Mouse (Mus musculus) liver, embryonic 13.5 days (tissue): ENCODE data around the gene Ppp5c. TPM values are rescaled to one million over a fixed set of nuclear protein-coding genes. Genes with fewer than 3 reads are reported as not detected.

Source experiments
- ATAC-seq: fragments of 200-750 bp; cut with Nextera tagmentation; 2 replicates; pipeline ENCODE4 v1.8.0; 2017; ENCODE audit warnings: low read depth, mild to moderate bottlenecking, moderate number of reproducible peaks, moderate library complexity
- DNase-seq: peaks from one replicate; pipeline ENCODE4 v3.0.0; 2022
- H3K27ac ChIP-seq: fragments of 300-500 bp; sonication (generic); 2 replicates; pipeline ENCODE4 v1.5.1; 2015; ENCODE audit warnings: moderate library complexity, mild to moderate bottlenecking, inconsistent platforms
- H3K27me3 ChIP-seq: fragments of 300-500 bp; sonication (generic); 2 replicates; pipeline ENCODE4 v1.6.1; 2015; ENCODE audit warnings: mild to moderate bottlenecking, inconsistent platforms
- H3K36me3 ChIP-seq: fragments of 300-500 bp; sonication (generic); 2 replicates; pipeline ENCODE4 v1.6.1; 2015; ENCODE audit warnings: mild to moderate bottlenecking, inconsistent platforms
- H3K4me1 ChIP-seq: fragments of 300-500 bp; sonication (generic); replicated peaks from 2 replicates; pipeline ENCODE4 v1.6.1; 2015; ENCODE audit warnings: inconsistent platforms
- H3K4me2 ChIP-seq: fragments of 300-500 bp; sonication (generic); 2 replicates; pipeline ENCODE4 v1.6.1; 2015; ENCODE audit warnings: inconsistent platforms, mild to moderate bottlenecking, moderate library complexity
- H3K4me3 ChIP-seq: fragments of 300-500 bp; sonication (generic); replicated peaks from 2 replicates; pipeline ENCODE4 v1.5.1; 2015; ENCODE audit warnings: mild to moderate bottlenecking, inconsistent platforms
- H3K9ac ChIP-seq: fragments of 300-500 bp; sonication (generic); 2 replicates; pipeline ENCODE4 v1.6.1; 2015; ENCODE audit warnings: mild to moderate bottlenecking, inconsistent platforms
- H3K9me3 ChIP-seq: fragments of 300-500 bp; sonication (generic); replicated peaks from 2 replicates; pipeline ENCODE4 v1.6.1; 2016; ENCODE audit warnings: inconsistent platforms
- WGBS: fragments of 180-500 bp; shearing (Covaris S2); methylation state at CpG from one replicate; pipeline ENCODE4 v1.1.7; 2015; ENCODE audit not compliant: insufficient replicate concordance; 5-methylcytosine and 5-hydroxymethylcytosine counted together
- polyA plus RNA-seq: library from polyadenylated mRNA; unstranded; fragments of >200 nt; fragmentation: Nextera tagmentation; extraction: Ambion mirVana; gene quantifications from 2 replicates; pipeline ENCODE4 v1.2.1, GENCODE M21; 2015

Gene Ppp5c
- polyA plus RNA-seq, 1 experiment from 2014 or later = 54.0 TPM

- 57% methylated on average over 11 of the region's 11 CpGs for WGBS
- Histone ChIP-seq H3K4me3 (no peak overlapping the region), H3K27ac (0 out of 2 replicates have a peak overlapping the region, but pooled peaks have one; percentile 23), H3K9me3 (peaks cover 4% of the 10 kb centered on the region; the same call in 1 of the 2 replicates), H3K36me3 (peaks cover 64% of the 10 kb centered on the region), H3K4me2 (no peak overlapping the region), H3K27me3 (no peaks in the 10 kb centered on the region), H3K9ac (peak overlapping the region; percentile 9; the same call in 1 of the 2 replicates), H3K4me1 (peaks cover 33% of the 10 kb centered on the region)
- no peak; the same call in 1 of the 2 replicates for ATAC-seq
- DNase-seq = no peak
These were observed 22.8 kb upstream of the Ppp5c start for GRCm38 (mm10) chr7:17050491-17050890.

GRCm38 (mm10) chr7:17048431-17049190 is 20.9 kb upstream of the Ppp5c start:
- ATAC-seq (no peak), DNase-seq (no peak)
- 79% methylated on average over 10 of the region's 10 CpGs for WGBS
- no peak overlapping the region for H3K27ac ChIP-seq
- no peaks in the 10 kb centered on the region for H3K27me3 ChIP-seq
- no peak overlapping the region for H3K4me3 ChIP-seq
- H3K4me2 ChIP-seq = no peak overlapping the region
- H3K9me3 ChIP-seq = no peaks in the 10 kb centered on the region
- peaks cover 17% of the 10 kb centered on the region for H3K4me1 ChIP-seq
- H3K9ac ChIP-seq = no peak overlapping the region
- peaks cover 68% of the 10 kb centered on the region for H3K36me3 ChIP-seq

GRCm38 (mm10) chr7:17047041-17047682 is 19.4 kb upstream of the Ppp5c start:
- no peak overlapping the region for H3K4me3 ChIP-seq
- 86% methylated on average over 5 of the region's 5 CpGs for WGBS
- no peaks in the 10 kb centered on the region for H3K9me3 ChIP-seq
- no peaks in the 10 kb centered on the region for H3K27me3 ChIP-seq
- no peak overlapping the region for H3K4me2 ChIP-seq
- ATAC-seq = no peak
- no peak for DNase-seq
- H3K36me3 ChIP-seq = peaks cover 72% of the 10 kb centered on the region
- peaks cover 15% of the 10 kb centered on the region for H3K4me1 ChIP-seq
- H3K9ac ChIP-seq = no peak overlapping the region
- no peak overlapping the region for H3K27ac ChIP-seq

- Histone ChIP-seq H3K27ac (no peak overlapping the region), H3K4me1 (peaks cover 8% of the 10 kb centered on the region), H3K27me3 (no peaks in the 10 kb centered on the region), H3K9ac (no peak overlapping the region), H3K36me3 (peaks cover 76% of the 10 kb centered on the region), H3K4me3 (no peak overlapping the region), H3K4me2 (no peak overlapping the region), H3K9me3 (no peaks in the 10 kb centered on the region)
- DNase-seq = no peak
- ATAC-seq = no peak
- 85% methylated on average over 1 of the region's 1 CpGs for WGBS
These were observed 18.0 kb upstream of the Ppp5c start for GRCm38 (mm10) chr7:17045743-17046142.

- no peaks in the 10 kb centered on the region for H3K4me1 ChIP-seq
- H3K27ac ChIP-seq = no peak overlapping the region
- no peak overlapping the region for H3K4me3 ChIP-seq
- H3K36me3 ChIP-seq = peaks cover 88% of the 10 kb centered on the region
- H3K4me2 ChIP-seq = no peak overlapping the region
- no peak overlapping the region for H3K9ac ChIP-seq
- ATAC-seq (no peak), DNase-seq (no peak)
- no peaks in the 10 kb centered on the region for H3K9me3 ChIP-seq
- H3K27me3 ChIP-seq = no peaks in the 10 kb centered on the region
- 83% methylated on average over 7 of the region's 7 CpGs for WGBS
These were observed 11.6 kb upstream of the Ppp5c start for GRCm38 (mm10) chr7:17039373-17039772.

GRCm38 (mm10) chr7:17038018-17038695 is 10.4 kb upstream of the Ppp5c start:
- DNase-seq (no peak), ATAC-seq (no peak)
- H3K9me3 ChIP-seq = no peaks in the 10 kb centered on the region
- no peak overlapping the region for H3K9ac ChIP-seq
- no peak overlapping the region for H3K4me3 ChIP-seq
- peaks cover 85% of the 10 kb centered on the region for H3K36me3 ChIP-seq
- no peak overlapping the region for H3K27ac ChIP-seq
- no peaks in the 10 kb centered on the region for H3K4me1 ChIP-seq
- H3K27me3 ChIP-seq = no peaks in the 10 kb centered on the region
- whole genome bisulfite sequencing = 85% methylated on average over 9 of the region's 9 CpGs
- H3K4me2 ChIP-seq = no peak overlapping the region

- Histone ChIP-seq H3K4me3 (no peak overlapping the region), H3K4me1 (peaks cover 34% of the 10 kb centered on the region), H3K4me2 (no peak overlapping the region), H3K27me3 (no peaks in the 10 kb centered on the region), H3K36me3 (peaks cover 34% of the 10 kb centered on the region), H3K9ac (no peak overlapping the region), H3K27ac (no peak overlapping the region), H3K9me3 (no peaks in the 10 kb centered on the region)
- WGBS = 75% methylated on average over 7 of the region's 7 CpGs
- ATAC-seq = no peak
- DNase-seq = no peak
These were observed 2.5 kb upstream of the Ppp5c start for GRCm38 (mm10) chr7:17030239-17030638.

- peaks cover 34% of the 10 kb centered on the region for H3K36me3 ChIP-seq
- DNase-seq = no peak
- H3K4me3 ChIP-seq = no peak overlapping the region
- WGBS = 77% methylated on average over 7 of the region's 7 CpGs
- H3K9me3 ChIP-seq = no peaks in the 10 kb centered on the region
- H3K27me3 ChIP-seq = no peaks in the 10 kb centered on the region
- H3K4me2 ChIP-seq = peak overlapping the region; percentile 81; the same call in 1 of the 2 replicates
- ATAC-seq = no peak
- peak overlapping the region; percentile 85; the same call in 1 of the 2 replicates for H3K27ac ChIP-seq
- peaks cover 47% of the 10 kb centered on the region for H3K4me1 ChIP-seq
- H3K9ac ChIP-seq = no peak overlapping the region
These were observed 1.2 kb upstream of the Ppp5c start for GRCm38 (mm10) chr7:17028923-17029322.

- Histone ChIP-seq H3K36me3 (peaks cover 36% of the 10 kb centered on the region), H3K9me3 (no peaks in the 10 kb centered on the region), H3K4me3 (peak overlapping the region; percentile 94), H3K9ac (peak overlapping the region; percentile 93), H3K27ac (peak overlapping the region; percentile 85), H3K27me3 (no peaks in the 10 kb centered on the region), H3K4me1 (peaks cover 61% of the 10 kb centered on the region), H3K4me2 (peak overlapping the region; percentile 81)
- peak; percentile 63 for DNase-seq
- ATAC-seq = peak; percentile 66
- 1% methylated on average over 24 of the region's 24 CpGs for WGBS
These were observed 775 bp downstream of the Ppp5c start for GRCm38 (mm10) chr7:17026710-17027587.

- H3K9me3 ChIP-seq = no peaks in the 10 kb centered on the region
- no peak for DNase-seq
- H3K4me2 ChIP-seq = peak overlapping the region; percentile 81
- ATAC-seq = no peak
- peak overlapping the region; percentile 85 for H3K27ac ChIP-seq
- H3K4me3 ChIP-seq = peak overlapping the region; percentile 94
- 50% methylated on average over 9 of the region's 9 CpGs for WGBS
- peaks cover 40% of the 10 kb centered on the region for H3K36me3 ChIP-seq
- H3K27me3 ChIP-seq = no peaks in the 10 kb centered on the region
- H3K4me1 ChIP-seq = peaks cover 68% of the 10 kb centered on the region
- H3K9ac ChIP-seq = peak overlapping the region; percentile 93
These were observed 1.7 kb downstream of the Ppp5c start for GRCm38 (mm10) chr7:17025896-17026622.
